Mouse (Mus musculus) thymus, adult 2 months (tissue): ENCODE data around the gene Il13ra1. TPM values are rescaled to one million over a fixed set of nuclear protein-coding genes. Genes with fewer than 3 reads are reported as not detected.
A peak's percentile ranks its signal among the peaks of the same experiment; 100 is the strongest.

Experiments used
- DNase-seq: peaks from one replicate; pipeline ENCODE4 v3.0.0; 2021
- H3K27ac ChIP-seq: fragments of 200-500 bp; 2 replicates; pipeline ENCODE4 v1.5.1; 2012; ENCODE audit warnings: low read length, control low read depth; ENCODE audit not compliant: control insufficient read depth, insufficient read depth
- H3K27me3 ChIP-seq: fragments of 200-500 bp; 2 replicates; pipeline ENCODE4 v1.6.1; 2012; ENCODE audit warnings: mild to moderate bottlenecking, low read length, moderate library complexity, mixed read lengths; ENCODE audit not compliant: control insufficient read depth, insufficient read depth
- H3K36me3 ChIP-seq: fragments of 200-500 bp; 2 replicates; pipeline ENCODE4 v1.6.1; 2012; ENCODE audit warnings: mild to moderate bottlenecking, low read length, moderate library complexity; ENCODE audit not compliant: control insufficient read depth, insufficient read depth
- H3K4me1 ChIP-seq: fragments of 200-500 bp; replicated peaks from 2 replicates; pipeline ENCODE4 v1.6.1; 2012; ENCODE audit warnings: low read length; ENCODE audit not compliant: control insufficient read depth, insufficient read depth
- H3K4me3 ChIP-seq: fragments of 200-500 bp; 2 replicates; pipeline ENCODE4 v1.5.1; 2012; ENCODE audit warnings: mild to moderate bottlenecking, low read length, control low read depth, moderate library complexity; ENCODE audit not compliant: control insufficient read depth, insufficient read depth
- CTCF ChIP-seq: fragments of 200-500 bp; IDR thresholded peaks from 2 replicates; pipeline ENCODE4 v1.5.1; 2012; ENCODE audit warnings: mild to moderate bottlenecking, control low read depth, low read length, moderate library complexity, borderline replicate concordance; ENCODE audit not compliant: control insufficient read depth, poor library complexity, insufficient read depth; ENCODE audit errors: extremely low read depth
- POLR2A ChIP-seq: fragments of 200-500 bp; IDR thresholded peaks from 2 replicates; pipeline ENCODE4 v1.6.1; 2012; ENCODE audit warnings: mild to moderate bottlenecking, low read length, control low read depth, moderate library complexity; ENCODE audit not compliant: control insufficient read depth, poor library complexity, insufficient read depth; ENCODE audit errors: extremely low read depth
- WGBS: fragments of 180-500 bp; shearing (Covaris S2); methylation state at CpG from one replicate; pipeline ENCODE4 v1.1.7; 2018; 5-methylcytosine and 5-hydroxymethylcytosine counted together
- polyA plus RNA-seq: library from polyadenylated mRNA; depleted of rRNA; stranded (reverse); fragments of >200 nt; gene quantifications from 2 replicates; pipeline ENCODE4 v1.2.3, GENCODE M21; 2012; rRNA removed

Gene Il13ra1
- 2.9 and 3.6 TPM in 2 replicates for polyA plus RNA-seq

- TF ChIP-seq CTCF (no peak), POLR2A (no peak)
- no peaks in the 10 kb centered on the region; the same call in 1 of the 2 replicates for H3K27me3 ChIP-seq
- 7% methylated on average over 44 of the region's 51 CpGs for WGBS
- peak within 1 kb of the TSS; percentile 47 for H3K4me3 ChIP-seq
- H3K27ac ChIP-seq, result no peak within 1 kb of the TSS; the same call in 1 of the 2 replicates
- H3K4me1 ChIP-seq, result peaks cover 8% of the 10 kb centered on the region; the same call in 1 of the 2 replicates
- DNase-seq, result peak; percentile 3
- H3K36me3 ChIP-seq, result no peaks in the 10 kb centered on the region
Observed at GRCm38 (mm10) chrX:36111622-36112421, at the start of gene Il13ra1. Gene Il13ra1, plus strand, starts transcription at chrX:36112110.

DNA sequence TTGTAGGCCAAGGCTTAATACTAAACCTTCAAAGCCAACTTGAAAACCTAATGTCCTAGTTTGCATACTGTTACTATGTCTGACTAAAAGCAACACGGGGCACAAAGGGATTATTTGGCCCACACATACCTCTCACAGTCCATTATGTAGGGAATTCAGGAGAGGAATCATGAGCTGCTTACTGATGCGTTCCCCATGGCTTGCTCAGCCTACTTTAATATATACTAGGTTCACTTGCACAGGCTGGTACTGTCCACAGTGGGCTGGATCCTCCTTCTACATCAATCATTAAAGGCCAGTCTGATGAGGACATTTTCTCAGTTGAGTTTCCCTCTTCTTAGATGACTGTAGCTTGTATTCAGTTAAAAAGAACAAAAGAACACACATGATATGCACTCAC lies 37.9 kb upstream of the Il13ra1 start:
- Histone ChIP-seq H3K4me3 (no peak overlapping the region), H3K36me3 (0 out of 2 replicates have a peak, but pooled peaks cover 4% of the 10 kb centered on the region), H3K4me1 (no peaks in the 10 kb centered on the region), H3K27ac (no peak overlapping the region), H3K27me3 (no peaks in the 10 kb centered on the region)
- TF ChIP-seq CTCF (no peak), POLR2A (no peak)
- WGBS, result 98% methylated on average over 2 of the region's 2 CpGs
- no peak for DNase-seq

GRCm38 (mm10) chrX:36077164-36077563 lies 34.7 kb upstream of the Il13ra1 start:
- no peak overlapping the region for H3K27ac ChIP-seq
- DNase-seq, result no peak
- no peaks in the 10 kb centered on the region for H3K27me3 ChIP-seq
- no peak overlapping the region for H3K4me3 ChIP-seq
- H3K36me3 ChIP-seq, result 0 out of 2 replicates have a peak, but pooled peaks cover 4% of the 10 kb centered on the region
- WGBS, result 91% methylated on average over 4 of the region's 4 CpGs
- TF ChIP-seq CTCF (no peak), POLR2A (no peak)
- H3K4me1 ChIP-seq, result no peaks in the 10 kb centered on the region

DNA sequence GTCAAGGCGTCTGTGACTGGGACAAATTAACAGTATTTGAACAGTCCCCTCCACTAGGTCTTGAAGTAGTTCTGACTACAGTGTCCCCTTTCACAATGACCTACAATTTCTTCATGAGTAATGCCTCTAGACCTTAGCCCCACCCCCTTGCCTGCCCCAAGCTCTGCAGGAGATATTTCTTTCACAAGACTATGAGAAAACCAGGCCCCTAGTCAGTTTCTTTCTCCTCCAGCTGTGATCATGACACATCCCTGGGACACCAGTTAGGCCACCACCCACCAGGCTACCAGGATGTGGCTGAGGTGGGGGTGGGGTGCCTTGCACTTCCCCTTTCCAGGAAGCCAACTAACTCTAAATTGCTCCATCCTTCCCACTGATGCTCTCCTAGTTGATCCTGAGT lies 29.0 kb upstream of the Il13ra1 start:
- WGBS, result 88% methylated on average over 1 of the region's 1 CpGs
- Histone ChIP-seq H3K27me3 (no peaks in the 10 kb centered on the region), H3K27ac (no peak overlapping the region), H3K4me3 (no peak overlapping the region), H3K36me3 (no peaks in the 10 kb centered on the region), H3K4me1 (no peaks in the 10 kb centered on the region)
- DNase-seq, result no peak
- TF ChIP-seq POLR2A, result no peak
- no peak for TF ChIP-seq CTCF

DNA sequence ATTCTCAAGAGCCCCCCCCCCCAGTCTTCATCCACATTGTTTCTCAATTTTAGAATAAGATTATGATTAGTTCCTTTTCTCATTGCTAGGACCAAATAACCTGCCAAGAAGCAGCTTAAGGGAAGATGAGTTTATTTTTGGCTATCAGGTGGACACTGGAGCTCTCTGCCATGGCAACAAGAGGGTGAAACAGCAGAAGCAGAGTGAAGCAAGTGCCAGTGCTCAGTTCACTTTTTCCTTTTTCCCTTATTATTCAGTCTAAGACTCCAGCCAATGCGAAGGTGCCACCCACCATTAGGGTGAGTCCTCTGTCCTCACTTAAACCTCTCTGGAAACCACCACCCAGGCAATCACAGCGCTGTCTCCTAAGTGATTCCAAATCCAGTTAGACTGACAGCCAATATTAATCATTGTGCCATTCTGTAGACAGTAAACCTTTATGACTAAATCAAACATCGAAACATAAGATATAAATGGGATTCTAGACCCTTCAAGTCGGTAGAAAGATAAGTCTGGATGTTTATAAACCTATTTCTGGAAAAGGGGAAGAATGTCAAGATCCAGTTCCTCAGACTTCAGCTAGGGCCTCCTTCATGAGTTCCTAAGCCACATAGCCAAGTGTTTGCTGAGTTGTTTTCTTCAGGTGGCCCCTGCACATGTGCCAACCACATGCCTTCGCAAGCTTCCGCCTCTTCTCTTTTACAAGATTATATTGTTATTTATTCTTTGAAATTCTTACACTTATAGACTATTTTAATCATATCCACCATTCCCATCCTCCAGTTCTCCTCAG lies 23.2 kb upstream of the Il13ra1 start:
- 79% methylated on average over 6 of the region's 6 CpGs for WGBS
- TF ChIP-seq CTCF (no peak), POLR2A (no peak)
- H3K27me3 ChIP-seq, result no peaks in the 10 kb centered on the region
- H3K36me3 ChIP-seq, result no peaks in the 10 kb centered on the region
- no peak overlapping the region for H3K4me3 ChIP-seq
- DNase-seq, result no peak
- no peak overlapping the region for H3K27ac ChIP-seq
- H3K4me1 ChIP-seq, result no peaks in the 10 kb centered on the region

GRCm38 (mm10) chrX:36100883-36101282 lies 11.0 kb upstream of the Il13ra1 start:
- H3K4me1 ChIP-seq, result no peaks in the 10 kb centered on the region
- TF ChIP-seq CTCF (no peak), POLR2A (no peak)
- DNase-seq, result no peak
- no peaks in the 10 kb centered on the region for H3K36me3 ChIP-seq
- no peak overlapping the region for H3K27ac ChIP-seq
- no peak overlapping the region for H3K4me3 ChIP-seq
- 86% methylated on average over 1 of the region's 1 CpGs for WGBS
- no peaks in the 10 kb centered on the region for H3K27me3 ChIP-seq
